Mouse (Mus musculus): Measurements from ENCODE around the gene Pvr. TPM values are rescaled to one million over a fixed set of nuclear protein-coding genes. Genes with fewer than 3 reads are reported as not detected.

The Pvr gene
- 10.9 and 14.4 TPM in 2 replicates for polyA plus RNA-seq (2012; rRNA removed)

GRCm38 (mm10) chr7:19920506-19921261 is at the start of gene Pvr:
Gene Pvr, minus strand, starts transcription at chr7:19921160.

GRCm38 (mm10) chr7:19964985-19965579 is 44.1 kb upstream of the Pvr start, which contains the start of gene Ceacam20:
Gene Ceacam20, plus strand, starts transcription at chr7:19965412.

GRCm38 (mm10) chr7:19950589-19950988 is 29.6 kb upstream of the Pvr start, which contains the start of gene Igsf23:
Gene Igsf23, minus strand, starts transcription at chr7:19950756.

GRCm38 (mm10) chr7:19887849-19888248 is 33.1 kb downstream of the Pvr start, which contains the start of gene Ceacam19:
Gene Ceacam19, minus strand, starts transcription at chr7:19887965.

GRCm38 (mm10) chr7:19861199-19861598 is 59.8 kb downstream of the Pvr start, which contains the start of gene Ceacam16:
Gene Ceacam16, minus strand, starts transcription at chr7:19861299.

Other genes starting within 250 kb of the Pvr start
- gene Apoc2, start 243.2 kb downstream of the Pvr start, polyA plus RNA-seq (2012; rRNA removed): 35.5 and 39.0 TPM in 2 replicates
- not detected in 2 replicates for gene Gm44805, start 239.7 kb downstream of the Pvr start, polyA plus RNA-seq (2012; rRNA removed)
- 0.49 and 1.3 TPM in 2 replicates for gene Apoc4, start 239.7 kb downstream of the Pvr start, polyA plus RNA-seq (2012; rRNA removed)
- 0.65 and 1.6 TPM in 2 replicates for gene Apoc1, start 228.5 kb downstream of the Pvr start, polyA plus RNA-seq (2012; rRNA removed)
- gene Apoe, start 222.0 kb downstream of the Pvr start, polyA plus RNA-seq (2012; rRNA removed): 734 and 810 TPM in 2 replicates
- gene Tomm40, start 205.7 kb downstream of the Pvr start, polyA plus RNA-seq (2012; rRNA removed): 106 and 114 TPM in 2 replicates
- 167 and 177 TPM in 2 replicates for gene Nectin2, start 170.7 kb downstream of the Pvr start, polyA plus RNA-seq (2012; rRNA removed)
- gene Bcam, start 150.1 kb downstream of the Pvr start, polyA plus RNA-seq (2012; rRNA removed): 56.6 and 61.3 TPM in 2 replicates
- gene Cblc, start 124.4 kb downstream of the Pvr start, polyA plus RNA-seq (2012; rRNA removed): 140 and 141 TPM in 2 replicates
- gene Bcl3, start 98.4 kb downstream of the Pvr start, polyA plus RNA-seq (2012; rRNA removed): 183 and 189 TPM in 2 replicates
- gene Gm19345, start 69.2 kb downstream of the Pvr start, polyA plus RNA-seq (2012; rRNA removed): 0.23 and 0.93 TPM in 2 replicates
- gene Ceacam16, start 59.9 kb downstream of the Pvr start, polyA plus RNA-seq (2012; rRNA removed): 0.28 and 0.88 TPM in 2 replicates
- not detected in 2 replicates for gene Ceacam19, start 33.2 kb downstream of the Pvr start, polyA plus RNA-seq (2012; rRNA removed)
- 42.4 and 60.3 TPM in 2 replicates for gene Igsf23, start 29.6 kb upstream of the Pvr start, polyA plus RNA-seq (2012; rRNA removed)
- gene Ceacam20, start 44.3 kb upstream of the Pvr start, polyA plus RNA-seq (2012; rRNA removed): 97.5 and 113 TPM in 2 replicates
- gene Nlrp9b, start 70.3 kb upstream of the Pvr start, polyA plus RNA-seq (2012; rRNA removed): 3.1 and 4.7 TPM in 2 replicates
- gene Vmn1r91, start 178.5 kb upstream of the Pvr start, polyA plus RNA-seq (2012; rRNA removed): 0.02 TPM in 1 of 2 replicates, not detected in the other
- gene Gm16442, start 201.4 kb upstream of the Pvr start, polyA plus RNA-seq (2012; rRNA removed): not detected in 2 replicates
- gene Vmn1r93, start 217.9 kb upstream of the Pvr start, polyA plus RNA-seq (2012; rRNA removed): not detected in 2 replicates
- not detected in 2 replicates for gene Vmn1r94, start 247.2 kb upstream of the Pvr start, polyA plus RNA-seq (2012; rRNA removed)